Mouse (Mus musculus) embryo, embryonic 10.5 days (tissue): ENCODE results near the gene Figla.

Source experiments
- DNase-seq: peaks from one replicate; pipeline ENCODE4 v3.0.0-alpha.2; 2015; ENCODE audit warnings: low spot score

The Figla gene

DNA sequence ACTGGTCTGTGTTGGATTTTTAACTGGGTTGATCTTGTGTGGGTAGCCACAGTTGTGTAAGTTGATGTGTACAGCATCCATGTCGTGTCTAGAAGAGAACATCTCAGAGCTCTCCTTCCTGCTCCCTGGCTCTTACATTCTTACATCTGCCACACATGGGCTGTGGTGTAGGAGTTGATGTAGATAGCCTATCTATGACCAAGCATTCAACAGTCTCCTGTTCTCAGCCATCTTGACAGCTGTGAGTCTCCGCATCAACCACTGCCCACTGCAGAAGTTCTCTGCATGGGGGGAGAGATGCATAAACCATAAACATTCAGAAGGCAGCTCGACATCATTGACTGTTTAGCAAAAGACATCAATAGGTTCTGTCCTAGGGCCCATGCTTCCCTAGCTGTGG is 53.9 kb downstream of the Figla start:
- no peak for DNase-seq

DNA sequence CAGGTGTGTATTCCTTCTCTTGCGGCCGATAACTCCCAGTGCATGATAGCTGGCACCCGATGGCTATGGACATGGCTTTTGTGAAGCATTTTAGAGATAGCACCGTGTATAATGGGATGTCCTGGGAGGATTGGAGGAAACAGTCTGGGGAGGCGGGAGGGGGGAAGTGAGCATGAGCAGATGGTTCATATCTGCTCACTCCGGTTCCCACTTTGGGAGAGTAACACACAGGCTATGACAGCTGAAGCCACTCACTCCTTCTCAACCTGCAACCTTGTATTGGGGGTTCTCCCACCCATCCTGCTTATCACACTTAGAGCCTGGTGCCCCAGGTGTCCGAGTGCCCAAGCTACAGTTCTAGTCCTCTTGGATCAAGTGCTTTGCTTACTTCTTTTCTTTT is 54.3 kb downstream of the Figla start:
- DNase-seq = no peak
